Comparison of ENCODE assay signal across 8 mouse cellular contexts in genomic region chr19:4306190-4306577, GRCm38 (mm10). TPM values are rescaled to one million over a fixed set of nuclear protein-coding genes. Genes with fewer than 3 reads are reported as not detected.
DNase-seq lines count a peak whose midpoint lies in the region; ATAC-seq lines count a peak whose summit lies in the region.

Grk2 (minus strand) TSS chr19:4306222.

- H3K9ac ChIP-seq in intestine, embryonic 14.5 days (ENCODE audit: low read length), result peak within 1 kb of the TSS; percentile 91

- no peaks in the 10 kb centered on the region for H3K36me3 ChIP-seq in intestine, embryonic 14.5 days (ENCODE audit: control insufficient read depth, insufficient read depth, low read length)
- no peaks in the 10 kb centered on the region for H3K36me3 ChIP-seq in midbrain, embryonic 10.5 days

- no peaks in the 10 kb centered on the region for H3K9me3 ChIP-seq in intestine, embryonic 14.5 days (ENCODE audit: control insufficient read depth, low read length)
- no peaks in the 10 kb centered on the region for H3K9me3 ChIP-seq in midbrain, embryonic 10.5 days (replicated peaks)

- no peaks in the 10 kb centered on the region for H3K27me3 ChIP-seq in intestine, embryonic 14.5 days (replicated peaks; ENCODE audit: control insufficient read depth, insufficient read depth, low read length)
- no peaks in the 10 kb centered on the region for H3K27me3 ChIP-seq in midbrain, embryonic 10.5 days (ENCODE audit: low read depth, poor library complexity, severe bottlenecking)

- WGBS in intestine, embryonic 14.5 days, result under 1% methylated on average over 20 of the region's 46 CpGs
- 13% methylated on average over 46 of the region's 46 CpGs for WGBS in midbrain, embryonic 10.5 days

- peak; percentile 86 to 91 for DNase-seq in adrenal gland, adult 18-20 months (ENCODE audit: low spot score in 2 of 2)
- peak; percentile 81 for DNase-seq in embryo, embryonic 10.5 days (ENCODE audit: low spot score)
- DNase-seq in gastrocnemius, postnatal 36 days, result peak; percentile 73 to 77
- peak; percentile 91 for DNase-seq in intestine, embryonic 14.5 days (ENCODE audit: low spot score)
- peak; percentile 81 for DNase-seq in left cerebral cortex, postnatal 4 days
- peak; percentile 85 for DNase-seq in midbrain, embryonic 10.5 days (ENCODE audit: low spot score)
- DNase-seq in right cerebral cortex, postnatal 4 days, result peak; percentile 86
- peak; percentile 76 for DNase-seq in yolk sac, embryonic 10.5 days (ENCODE audit: low spot score)

- peak within 1 kb of the TSS; percentile 62 for H3K27ac ChIP-seq in intestine, embryonic 14.5 days (ENCODE audit: low read depth)
- H3K27ac ChIP-seq in midbrain, embryonic 10.5 days (replicated peaks), result peak within 1 kb of the TSS; percentile 95

- peak within 1 kb of the TSS; percentile 79 for H3K4me3 ChIP-seq in intestine, embryonic 14.5 days (ENCODE audit: low read depth, low read length)
- peak within 1 kb of the TSS; percentile 97 for H3K4me3 ChIP-seq in midbrain, embryonic 10.5 days

- peak; percentile 78 for ATAC-seq in intestine, embryonic 14.5 days (replicated peaks; ENCODE audit: low FRiP score, low TSS enrichment, low read depth)

- peaks cover 47% of the 10 kb centered on the region for H3K4me1 ChIP-seq in intestine, embryonic 14.5 days (replicated peaks; ENCODE audit: control insufficient read depth, insufficient read depth, low read length)
- peaks cover 49% of the 10 kb centered on the region for H3K4me1 ChIP-seq in midbrain, embryonic 10.5 days

- H3K4me2 ChIP-seq in intestine, embryonic 14.5 days (ENCODE audit: low read length), result peak within 1 kb of the TSS; percentile 76

- intact Hi-C loops in gastrocnemius, postnatal 36 days (cut with DNase I), result loop anchor here (2.0 to 5.0 kb wide), 2 partner anchors 49 to 99 kb away; no protein-coding TSS in a partner anchor
- intact Hi-C loops in left cerebral cortex, postnatal 4 days (cut with DNase I), result loop anchor here (5.0 kb wide), 1 partner anchor 49 kb away; no protein-coding TSS in a partner anchor

RNA-seq across cellular contexts. Expression of gene Grk2, which starts in this region (rescaled TPM):
- 10 to 100 TPM; 55.9 to 62.9 TPM for total RNA-seq in adrenal gland, adult 18-20 months (2021)
- total RNA-seq in gastrocnemius, postnatal 36 days (2021), result 10 to 100 TPM; 41.5 to 52.0 TPM
- polyA plus RNA-seq in intestine, embryonic 14.5 days (2014; fragmentation: Nextera tagmentation; extraction: Ambion mirVana), result 19.2 and 21.9 TPM in 2 replicates
- total RNA-seq in left cerebral cortex, postnatal 4 days (2021), result 100 to 1,000 TPM; 143 to 167 TPM
- polyA plus RNA-seq in midbrain, embryonic 10.5 days (2016; fragmentation: Nextera tagmentation; extraction: Ambion mirVana), result 12.2 and 14.2 TPM in 2 replicates

Comparison
In these comparisons a context has a peak if more than half of its experiments do, and no peak if none do; other contexts are left out.
1. Peak in every context shown above with its lines: DNase-seq, ATAC-seq, H3K4me3 ChIP-seq and H3K27ac ChIP-seq.